Comparison of ENCODE assay signal across 14 mouse cellular contexts in the genomic region with DNA sequence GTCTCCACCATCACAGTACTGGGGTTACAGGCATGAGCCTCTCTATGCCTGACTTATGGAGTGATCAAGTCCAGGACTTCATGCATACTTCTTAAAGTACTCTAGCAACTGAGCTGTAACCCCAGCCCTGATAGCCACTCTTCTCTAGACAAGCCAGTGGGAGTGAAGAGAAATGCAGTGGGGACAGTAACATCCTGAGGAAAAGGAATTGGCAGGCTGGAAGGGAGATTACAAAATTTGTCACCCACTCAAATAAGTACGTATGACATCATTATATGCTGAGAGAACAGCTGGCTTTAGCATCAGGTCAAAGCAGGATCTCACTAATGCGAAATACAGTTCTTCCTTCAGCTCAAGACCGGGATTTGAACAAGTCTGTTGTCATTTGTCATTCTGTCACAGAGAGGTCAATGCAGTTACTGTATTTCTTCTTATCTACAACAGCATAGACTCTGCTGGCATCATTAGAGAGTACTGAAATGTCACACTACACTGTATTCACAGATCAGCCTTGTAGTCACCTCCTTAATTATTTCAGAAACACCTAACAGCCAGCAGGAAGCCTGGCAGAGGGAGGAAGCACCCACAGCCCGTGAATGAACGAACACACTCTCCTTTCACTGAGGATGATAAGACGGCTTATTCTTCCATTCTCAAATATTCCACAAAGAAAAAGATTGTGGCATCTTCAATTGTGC.
A peak's percentile ranks its signal among the peaks of the same experiment; 100 is the strongest.
DNase-seq lines count a peak whose midpoint lies in the region; ATAC-seq and TF ChIP-seq lines count a peak whose summit lies in the region.
"Had no signal": no experiment of that assay in that cellular context is flagged by ENCODE, and none has a peak within 500 bp of the region (broad histone marks: within the 10 kb centered on the region; RNA-seq: fewer than 3 reads in every experiment).

No protein-coding gene starts in this region.

- no peaks in the 10 kb centered on the region for H3K9me3 ChIP-seq in forebrain, embryonic 16.5 days (ENCODE audit: control insufficient read depth, low read length)
- no peaks in the 10 kb centered on the region for H3K9me3 ChIP-seq in forebrain, embryonic 11.5 days (ENCODE audit: control insufficient read depth, low read length)
- H3K9me3 ChIP-seq in lung, postnatal 0 days (ENCODE audit: low read length) = no peaks in the 10 kb centered on the region
- no peaks in the 10 kb centered on the region for H3K9me3 ChIP-seq in heart, embryonic 11.5 days (replicated peaks; ENCODE audit: control insufficient read depth, low read length)
- H3K9me3 ChIP-seq: embryonic facial prominence, embryonic 13.5 days; lung, embryonic 15.5 days had no signal

- TF ChIP-seq EP300 in lung, postnatal 0 days (IDR thresholded peaks at IDR 0.05) = no peak

- H3K9ac ChIP-seq in forebrain, embryonic 16.5 days (replicated peaks; ENCODE audit: low read depth, low read length) = no peak overlapping the region
- H3K9ac ChIP-seq in forebrain, embryonic 11.5 days (ENCODE audit: low read length) = no peak overlapping the region
- H3K9ac ChIP-seq in lung, postnatal 0 days (replicated peaks; ENCODE audit: low read depth) = no peak overlapping the region
- 0 out of 2 replicates have a peak overlapping the region, but pooled peaks have one; percentile 22 for H3K9ac ChIP-seq in heart, embryonic 11.5 days (ENCODE audit: low read depth, low read length)
- H3K9ac ChIP-seq: embryonic facial prominence, embryonic 13.5 days; lung, embryonic 15.5 days had no signal

- TF ChIP-seq CTCF in lung, postnatal 0 days (IDR thresholded peaks at IDR 0.05) = no peak

- no peak for DNase-seq in forebrain, embryonic 11.5 days (ENCODE audit: low spot score)
- DNase-seq in lung, postnatal 0 days (ENCODE audit: low spot score) = peak; percentile 71
- no peak for DNase-seq in lung, postnatal 14 days
- DNase-seq in mesoderm, embryonic 11.5 days (ENCODE audit: low read depth, low spot score) = peak; percentile 16
- DNase-seq in right cerebral cortex, postnatal 36 days (ENCODE audit: low spot score in 2 of 2) = no peak
- DNase-seq in adrenal gland, postnatal 10 days = no peak
- DNase-seq: adrenal gland, postnatal 25 days; cerebellum, postnatal 25 days; kidney, adult 11 months; liver had no signal

- no peaks in the 10 kb centered on the region for H3K27me3 ChIP-seq in forebrain, embryonic 16.5 days (replicated peaks; ENCODE audit: control insufficient read depth, insufficient read depth, low read length)
- H3K27me3 ChIP-seq in forebrain, embryonic 11.5 days (ENCODE audit: control insufficient read depth, insufficient read depth, low read length) = no peaks in the 10 kb centered on the region
- H3K27me3 ChIP-seq in lung, postnatal 0 days (replicated peaks; ENCODE audit: insufficient read depth, low read length) = no peaks in the 10 kb centered on the region
- H3K27me3 ChIP-seq in heart, embryonic 11.5 days (ENCODE audit: control insufficient read depth, insufficient read depth, low read length) = no peaks in the 10 kb centered on the region
- H3K27me3 ChIP-seq: embryonic facial prominence, embryonic 13.5 days; lung, embryonic 15.5 days had no signal

- ATAC-seq in forebrain, embryonic 16.5 days = peak; percentile 27; the same call in 1 of the 2 replicates
- no peak for ATAC-seq in forebrain, embryonic 11.5 days (replicated peaks; ENCODE audit: low FRiP score)
- ATAC-seq in lung, postnatal 0 days = peak; percentile 71
- no peak for ATAC-seq in heart, embryonic 11.5 days (replicated peaks; ENCODE audit: insufficient number of reproducible peaks, low FRiP score, low TSS enrichment)

- no peak overlapping the region for H3K4me3 ChIP-seq in forebrain, embryonic 16.5 days (replicated peaks; ENCODE audit: low read length)
- H3K4me3 ChIP-seq in forebrain, embryonic 11.5 days (ENCODE audit: low read depth, low read length) = no peak overlapping the region
- H3K4me3 ChIP-seq in lung, postnatal 0 days (ENCODE audit: low read depth, low read length) = no peak overlapping the region
- no peak overlapping the region for H3K4me3 ChIP-seq in heart, embryonic 11.5 days (ENCODE audit: low read depth, low read length)
- H3K4me3 ChIP-seq: embryonic facial prominence, embryonic 13.5 days; lung, embryonic 15.5 days had no signal

- H3K36me3 ChIP-seq in forebrain, embryonic 16.5 days (ENCODE audit: control insufficient read depth, insufficient read depth) = no peaks in the 10 kb centered on the region
- no peaks in the 10 kb centered on the region; the same call in 1 of the 2 replicates for H3K36me3 ChIP-seq in forebrain, embryonic 11.5 days (ENCODE audit: control insufficient read depth, insufficient read depth, low read length)
- H3K36me3 ChIP-seq in lung, postnatal 0 days (ENCODE audit: insufficient read depth, low read length) = no peaks in the 10 kb centered on the region
- no peaks in the 10 kb centered on the region for H3K36me3 ChIP-seq in heart, embryonic 11.5 days (ENCODE audit: control insufficient read depth, insufficient read depth, low read length)
- H3K36me3 ChIP-seq: embryonic facial prominence, embryonic 13.5 days; lung, embryonic 15.5 days had no signal

- peaks cover 10% of the 10 kb centered on the region for H3K4me1 ChIP-seq in forebrain, embryonic 16.5 days (replicated peaks; ENCODE audit: control insufficient read depth, insufficient read depth, low read length)
- peaks cover 4% of the 10 kb centered on the region; the same call in 1 of the 2 replicates for H3K4me1 ChIP-seq in forebrain, embryonic 11.5 days (replicated peaks; ENCODE audit: control insufficient read depth, insufficient read depth, low read length)
- H3K4me1 ChIP-seq in lung, postnatal 0 days (ENCODE audit: insufficient read depth, low read depth, low read length) = no peaks in the 10 kb centered on the region
- H3K4me1 ChIP-seq in heart, embryonic 11.5 days (ENCODE audit: control insufficient read depth, insufficient read depth, low read length) = peaks cover 5% of the 10 kb centered on the region; the same call in 1 of the 2 replicates
- H3K4me1 ChIP-seq: embryonic facial prominence, embryonic 13.5 days; lung, embryonic 15.5 days had no signal

- 48% methylated on average over 6 of the region's 6 CpGs for WGBS in forebrain, embryonic 16.5 days
- 73% methylated on average over 6 of the region's 6 CpGs for WGBS in forebrain, embryonic 11.5 days
- WGBS in lung, postnatal 0 days = 29% methylated on average over 6 of the region's 6 CpGs
- WGBS in heart, embryonic 11.5 days (ENCODE audit: insufficient replicate concordance) = 41% methylated on average over 6 of the region's 6 CpGs

- no peak overlapping the region; the same call in 1 of the 2 replicates for H3K4me2 ChIP-seq in forebrain, embryonic 16.5 days (ENCODE audit: low read length)
- H3K4me2 ChIP-seq in forebrain, embryonic 11.5 days (ENCODE audit: low read depth, low read length, severe bottlenecking) = no peak overlapping the region
- H3K4me2 ChIP-seq in lung, postnatal 0 days (replicated peaks; ENCODE audit: low read depth, low read length) = no peak overlapping the region
- H3K4me2 ChIP-seq in heart, embryonic 11.5 days = no peak overlapping the region; the same call in 1 of the 2 replicates
- H3K4me2 ChIP-seq: embryonic facial prominence, embryonic 13.5 days; lung, embryonic 15.5 days had no signal

- H3K27ac ChIP-seq in forebrain, embryonic 16.5 days (ENCODE audit: low read length) = no peak overlapping the region
- no peak overlapping the region; the same call in 1 of the 2 replicates for H3K27ac ChIP-seq in forebrain, embryonic 11.5 days (ENCODE audit: low read depth, low read length)
- H3K27ac ChIP-seq in lung, postnatal 0 days (ENCODE audit: low read length) = no peak overlapping the region
- H3K27ac ChIP-seq in heart, embryonic 11.5 days (ENCODE audit: low read depth, low read length) = no peak overlapping the region
- H3K27ac ChIP-seq: embryonic facial prominence, embryonic 13.5 days; lung, embryonic 15.5 days had no signal

Comparison
In these comparisons a context has a peak if more than half of its experiments do, and no peak if none do; other contexts are left out.
1. ATAC-seq: peak in forebrain, embryonic 16.5 days (single experiment) and lung, postnatal 0 days (single experiment); none in forebrain, embryonic 11.5 days (single experiment) and heart, embryonic 11.5 days (single experiment).
2. DNase-seq: peak in lung, postnatal 0 days (single experiment) and mesoderm, embryonic 11.5 days (single experiment); none in forebrain, embryonic 11.5 days (single experiment), lung, postnatal 14 days (single experiment), right cerebral cortex, postnatal 36 days (0 of 2) and adrenal gland, postnatal 10 days (single experiment).